Mouse (Mus musculus): ENCODE results near the gene Casp9.

- TF ChIP-seq GATA1 (IDR thresholded peaks at IDR 0.05; ENCODE audit: borderline replicate concordance, low read length) = no peak
- TF ChIP-seq FLI1 (IDR thresholded peaks at IDR 0.05; ENCODE audit: low read length) = no peak
Observed at GRCm38 (mm10) chr4:141805886-141806285, 12.5 kb downstream of the Casp9 start.
